Mouse (Mus musculus) lung, adult 2 months (tissue): Measurements from ENCODE around the gene Fbf1.

Experiments used
- CTCF ChIP-seq: fragments of 200-500 bp; IDR thresholded peaks from 2 replicates; pipeline ENCODE4 v1.5.1; 2011; ENCODE audit warnings: mild to moderate bottlenecking, low read length, control low read depth; ENCODE audit not compliant: insufficient read depth
- POLR2A ChIP-seq: fragments of 200-500 bp; IDR thresholded peaks from 2 replicates; pipeline ENCODE4 v1.6.1; 2011; ENCODE audit warnings: low read depth, mild to moderate bottlenecking, control low read depth, low read length, borderline replicate concordance; ENCODE audit errors: extremely low read depth

DNA sequence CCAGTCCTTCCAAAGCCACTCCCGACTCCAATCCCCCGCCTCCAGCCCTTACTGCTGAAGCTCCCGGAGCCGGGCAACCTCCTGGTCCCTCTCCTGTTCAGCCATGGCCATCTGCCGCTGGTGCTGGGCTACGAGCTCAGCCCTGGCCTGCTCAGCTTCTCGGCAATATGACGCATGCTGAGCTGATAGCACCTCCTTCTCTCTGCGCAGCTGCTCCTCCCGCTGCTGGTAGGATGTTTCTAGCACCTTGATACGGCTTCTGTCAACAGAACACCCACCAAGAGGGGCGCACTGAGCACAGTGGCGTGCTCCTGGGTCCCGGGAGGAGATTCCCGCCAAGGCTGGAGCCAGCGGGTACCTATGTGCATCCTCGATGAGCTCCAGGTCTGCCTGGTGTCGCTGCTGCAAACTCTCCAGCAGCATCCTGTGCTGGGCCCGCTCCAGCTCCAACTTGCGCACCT is 19.2 kb downstream of the Fbf1 start:
- TF ChIP-seq POLR2A (no peak), CTCF (no peak)
